Mouse (Mus musculus): ENCODE data around the gene Shroom2.

DNA sequence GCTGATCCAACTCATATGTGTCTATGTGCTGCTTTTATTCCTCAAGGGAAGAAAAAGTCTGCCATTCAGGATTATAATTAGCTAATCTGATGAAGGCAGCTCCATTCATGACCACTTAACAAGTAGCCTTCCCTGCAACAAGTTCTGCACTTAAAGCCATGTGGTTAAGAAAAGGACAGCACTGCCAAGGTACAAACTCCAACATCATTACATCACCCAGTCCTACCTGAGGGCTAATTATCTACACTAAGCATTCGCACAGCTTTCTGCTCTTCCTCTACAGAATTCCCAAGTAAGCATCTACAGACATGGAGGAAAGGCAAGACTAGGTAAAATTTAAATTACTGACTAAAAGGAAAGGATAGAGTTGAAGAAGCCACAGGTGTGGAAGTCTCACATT is 13.4 kb downstream of the Shroom2 start:
- TF ChIP-seq CTCF (IDR thresholded peaks at IDR 0.05; ENCODE audit: low read depth) (no peak), EP300 (IDR thresholded peaks at IDR 0.05; ENCODE audit: low read depth) (no peak)

Data from liver, embryonic 14.5 days (tissue).